Mouse (Mus musculus) embryonic facial prominence, embryonic 13.5 days (tissue): ENCODE measurements at regions not wholly inside any gene's neighbourhood (a gene's known extent, or its start where the extent isn't known, plus 50 kb on each side); places are given as distances from the start of the nearest gene placed in this dataset.

Experiments used
- ATAC-seq: fragments of 200-750 bp; cut with Nextera tagmentation; 2 replicates; pipeline ENCODE4 v1.8.0; 2017; ENCODE audit warnings: low read depth; ENCODE audit not compliant: insufficient number of reproducible peaks, insufficient read depth, low FRiP score, low TSS enrichment
- H3K27ac ChIP-seq: fragments of 300-500 bp; sonication (generic); 2 replicates; pipeline ENCODE4 v1.5.1; 2015; ENCODE audit warnings: moderate library complexity, mild to moderate bottlenecking, inconsistent platforms
- H3K27me3 ChIP-seq: fragments of 300-500 bp; sonication (generic); 2 replicates; pipeline ENCODE4 v1.6.1; 2015; ENCODE audit warnings: mild to moderate bottlenecking, inconsistent platforms
- H3K36me3 ChIP-seq: fragments of 300-500 bp; sonication (generic); 2 replicates; pipeline ENCODE4 v1.6.1; 2015; ENCODE audit warnings: mild to moderate bottlenecking, inconsistent platforms
- H3K4me1 ChIP-seq: fragments of 300-500 bp; sonication (generic); 2 replicates; pipeline ENCODE4 v1.6.1; 2015; ENCODE audit warnings: inconsistent platforms
- H3K4me2 ChIP-seq: fragments of 300-500 bp; sonication (generic); 2 replicates; pipeline ENCODE4 v1.6.1; 2015; ENCODE audit warnings: moderate library complexity, mild to moderate bottlenecking, inconsistent platforms
- H3K4me3 ChIP-seq: fragments of 300-500 bp; sonication (generic); 2 replicates; pipeline ENCODE4 v1.5.1; 2015; ENCODE audit warnings: mild to moderate bottlenecking, inconsistent platforms
- H3K9ac ChIP-seq: fragments of 300-500 bp; sonication (generic); 2 replicates; pipeline ENCODE4 v1.6.1; 2015; ENCODE audit warnings: mild to moderate bottlenecking, inconsistent platforms
- H3K9me3 ChIP-seq: fragments of 300-500 bp; sonication (generic); 2 replicates; pipeline ENCODE4 v1.6.1; 2016; ENCODE audit warnings: inconsistent platforms
- WGBS: fragments of 180-500 bp; shearing (Covaris S2); methylation state at CpG from one replicate; pipeline ENCODE4 v1.1.7; 2015; ENCODE audit warnings: mixed read lengths; 5-methylcytosine and 5-hydroxymethylcytosine counted together

DNA sequence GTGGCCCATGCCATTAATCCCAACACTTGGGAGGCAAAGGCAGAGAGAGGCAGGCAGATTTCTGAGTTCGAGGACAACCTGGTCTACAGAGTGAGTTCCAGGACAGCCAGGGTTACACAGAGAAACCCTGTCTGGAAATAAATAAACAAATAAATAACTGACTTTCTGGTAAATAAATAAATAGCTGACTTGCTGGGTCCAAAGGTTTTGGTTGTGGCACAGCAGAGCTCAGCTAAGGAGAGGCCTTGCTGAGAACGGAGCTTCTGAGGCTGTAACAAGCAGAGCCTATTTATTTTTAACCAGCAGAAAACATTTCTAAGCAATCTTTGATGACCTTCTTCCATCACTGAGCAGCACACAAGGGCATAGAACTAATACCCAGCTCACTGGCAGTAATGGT lies 50.3 kb upstream of the Rarb start:
- no peak overlapping the region for H3K4me2 ChIP-seq

More for the DNA sequence above, 50.3 kb upstream of the Rarb start:
- no peak for ATAC-seq
- H3K4me3 ChIP-seq: no peak overlapping the region
- no peak overlapping the region for H3K27ac ChIP-seq
- H3K36me3 ChIP-seq: no peaks in the 10 kb centered on the region
- H3K27me3 ChIP-seq: no peaks in the 10 kb centered on the region
- H3K9me3 ChIP-seq: no peaks in the 10 kb centered on the region
- WGBS: 95% methylated on average over 2 of the region's 2 CpGs
- no peak overlapping the region for H3K9ac ChIP-seq
- no peaks in the 10 kb centered on the region for H3K4me1 ChIP-seq
